Mouse (Mus musculus) neural tube, embryonic 10.5 days (tissue): ENCODE data around the gene Gm4894.

ENCODE experiments used
- DNase-seq: peaks from one replicate; pipeline ENCODE4 v3.0.0-alpha.2; 2017; ENCODE audit warnings: low spot score; ENCODE audit errors: extremely low spot score

The Gm4894 gene

DNA sequence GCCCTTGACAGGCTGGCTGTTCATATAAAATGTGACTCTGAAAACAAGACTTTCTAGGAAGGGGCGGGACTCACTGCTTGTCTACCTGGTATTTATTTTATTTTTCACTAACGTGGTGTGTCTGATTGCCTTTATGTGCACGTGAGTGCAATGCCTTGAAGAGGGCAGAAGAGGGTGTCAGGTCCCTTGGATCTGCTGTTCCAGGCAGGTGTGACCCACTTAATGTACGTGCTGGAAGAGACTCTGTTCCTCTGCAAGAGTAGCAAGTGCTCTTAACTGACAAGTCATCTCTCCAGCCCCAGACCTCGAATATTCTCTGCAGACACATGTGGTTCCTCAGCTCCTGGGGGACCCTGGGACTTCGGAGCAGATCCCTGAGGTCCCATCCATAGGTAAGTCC is at the start of gene Gm4894:
Gene Gm4894 (plus strand): TSS at position 301 of the 400 bp plus-strand sequence.
- DNase-seq = no peak

DNA sequence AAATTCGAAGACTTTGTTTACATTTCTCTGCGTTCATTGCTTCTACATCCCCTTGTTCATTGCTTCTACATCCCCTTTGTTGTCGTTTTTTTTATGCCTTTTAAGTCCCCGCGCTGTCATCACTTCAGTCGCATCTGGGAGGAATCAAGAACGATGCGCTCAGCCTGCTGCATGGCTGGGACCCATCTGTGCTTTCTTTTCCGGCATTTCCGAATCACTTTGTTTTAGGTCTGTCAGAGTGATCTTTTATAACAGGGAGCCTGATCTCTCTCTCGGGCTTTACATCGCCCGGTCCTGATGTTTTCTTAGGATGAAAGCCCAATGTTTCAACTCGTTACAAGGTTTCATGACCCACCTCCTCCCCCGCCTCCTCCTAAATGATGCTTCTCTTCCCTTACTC is 44.0 kb upstream of the Gm4894 start:
- DNase-seq = peak; percentile 49

- no peak for DNase-seq
Observed at GRCm38 (mm10) chr9:49211493-49211892, 38.8 kb upstream of the Gm4894 start.

DNA sequence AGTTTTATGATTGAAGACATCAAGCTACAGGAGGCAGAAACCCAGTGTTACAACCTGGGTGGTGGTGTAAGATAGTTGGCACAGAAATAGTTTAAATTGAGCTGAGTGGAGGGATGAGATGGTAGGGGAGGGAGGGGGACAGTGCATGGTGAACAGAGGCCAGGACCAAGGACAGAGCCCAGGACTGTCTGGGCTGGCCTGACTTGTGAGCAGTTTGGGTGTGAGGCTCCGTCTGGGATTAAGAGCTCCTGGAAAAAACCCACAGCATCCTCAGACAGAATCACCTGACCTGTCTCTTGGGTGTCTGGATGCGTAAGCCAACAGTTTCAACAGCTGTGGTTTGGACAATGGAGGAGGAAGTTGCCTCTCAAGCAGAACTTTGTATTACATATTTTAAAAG is 35.6 kb upstream of the Gm4894 start:
- no peak for DNase-seq

- DNase-seq = no peak
Observed at GRCm38 (mm10) chr9:49217626-49218607, 32.4 kb upstream of the Gm4894 start.

- no peak for DNase-seq
Observed at GRCm38 (mm10) chr9:49224488-49224887, 25.8 kb upstream of the Gm4894 start.

DNA sequence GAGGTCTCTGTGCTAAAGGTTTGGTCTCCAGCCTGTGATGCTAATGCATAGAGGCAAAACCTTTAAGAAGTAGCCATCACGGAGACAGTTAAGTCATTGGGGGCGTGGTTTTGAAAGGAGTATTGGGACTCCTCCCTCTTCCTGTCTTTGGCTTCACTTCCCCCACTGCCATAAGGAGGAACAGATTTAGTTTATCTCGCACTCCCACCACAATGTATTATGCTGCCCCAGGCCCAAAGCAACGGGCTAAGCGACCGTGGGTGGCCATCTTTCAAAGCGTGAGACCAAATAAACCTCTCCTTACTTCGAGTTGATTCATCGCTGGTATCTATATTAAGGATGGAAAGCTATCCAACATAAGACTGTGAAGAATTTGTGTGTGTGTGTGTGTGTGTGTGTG is 22.9 kb upstream of the Gm4894 start:
- DNase-seq = no peak

DNA sequence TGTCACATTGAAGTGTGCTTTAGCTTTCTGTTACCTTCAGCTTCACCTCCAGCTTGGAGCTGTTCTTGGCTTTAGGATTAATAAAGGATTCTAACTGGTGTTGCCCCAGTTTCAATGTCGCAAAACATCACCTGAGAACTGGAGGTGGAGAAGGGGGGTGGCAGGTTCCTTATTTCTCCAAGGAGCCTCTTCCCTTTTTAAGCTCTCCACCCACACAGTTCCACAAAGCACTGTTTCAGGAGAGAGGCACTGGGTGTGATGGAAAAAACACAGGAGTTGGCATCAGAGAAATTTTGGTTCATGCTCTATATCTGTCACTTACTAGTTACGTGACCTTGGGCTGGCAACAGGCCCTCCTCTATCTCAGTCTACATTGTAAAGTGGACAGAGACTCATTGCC is 21.3 kb upstream of the Gm4894 start:
- no peak for DNase-seq

GRCm38 (mm10) chr9:49246839-49247238 is 3.5 kb upstream of the Gm4894 start:
- DNase-seq = peak; percentile 34

- no peak for DNase-seq
Observed at GRCm38 (mm10) chr9:49268949-49269348, 18.6 kb downstream of the Gm4894 start.

GRCm38 (mm10) chr9:49273566-49273965 is 23.2 kb downstream of the Gm4894 start:
- DNase-seq = no peak

- DNase-seq = no peak
Observed at GRCm38 (mm10) chr9:49275976-49276375, 25.6 kb downstream of the Gm4894 start.

GRCm38 (mm10) chr9:49276542-49277334 is 26.4 kb downstream of the Gm4894 start:
- no peak for DNase-seq

DNA sequence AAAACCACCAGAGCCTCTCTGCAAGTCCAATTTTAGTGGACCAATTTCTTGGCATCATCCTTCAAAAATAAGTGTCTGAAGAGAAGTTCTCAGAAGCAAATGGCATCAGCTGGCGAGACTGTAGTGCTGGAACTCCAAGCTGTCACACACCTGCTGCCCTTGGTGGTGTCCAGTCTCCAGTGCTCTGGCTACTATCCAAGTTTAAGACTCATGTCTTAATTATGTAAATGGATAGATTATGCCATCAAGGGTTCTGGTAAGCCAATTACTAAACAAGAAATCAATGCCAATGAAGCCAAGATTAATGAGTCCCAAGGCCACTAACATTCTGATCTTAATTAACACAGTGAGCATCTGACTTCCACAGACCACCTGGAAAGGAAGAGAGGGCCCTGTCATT is 44.8 kb downstream of the Gm4894 start:
- no peak for DNase-seq

DNA sequence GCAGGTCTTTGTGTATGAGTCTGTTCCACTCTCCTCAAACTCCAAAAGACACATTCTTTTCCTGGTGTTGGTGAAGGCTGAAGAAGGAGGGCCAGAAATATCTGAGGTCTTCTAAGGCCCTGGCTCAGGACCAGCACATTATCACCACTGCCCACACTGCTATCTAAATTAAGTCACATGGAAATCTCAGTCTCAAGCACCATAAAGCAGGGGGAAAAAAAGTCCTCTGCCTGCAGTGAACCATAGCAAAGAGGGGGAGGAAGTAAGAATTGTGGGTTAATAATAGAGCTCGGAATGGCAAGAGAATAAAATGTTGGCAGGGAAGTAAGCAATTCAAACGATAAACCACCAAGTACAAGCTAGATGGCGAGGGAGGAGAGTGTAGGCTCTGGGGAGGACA is 57.2 kb downstream of the Gm4894 start:
- DNase-seq = no peak

DNA sequence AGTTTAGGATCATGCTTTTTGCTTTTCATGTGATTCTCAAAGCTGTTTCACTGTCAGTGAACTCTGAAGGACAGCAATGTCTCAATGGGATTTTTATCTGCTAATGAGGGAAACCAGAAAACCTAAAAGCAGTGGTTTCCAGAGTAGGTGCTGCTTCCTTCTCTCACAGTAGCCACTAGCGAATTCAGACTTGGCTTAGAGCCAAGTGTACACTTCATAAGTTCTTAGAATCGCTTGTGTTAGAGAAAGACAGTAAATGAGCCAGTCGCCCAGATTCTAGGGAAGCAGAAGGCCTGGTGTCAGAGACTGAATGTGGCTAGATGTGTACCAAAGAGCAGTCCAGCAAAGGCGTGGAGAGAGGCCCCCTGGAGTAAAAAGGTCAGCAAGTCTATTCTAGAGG is 60.5 kb downstream of the Gm4894 start:
- DNase-seq = no peak

DNA sequence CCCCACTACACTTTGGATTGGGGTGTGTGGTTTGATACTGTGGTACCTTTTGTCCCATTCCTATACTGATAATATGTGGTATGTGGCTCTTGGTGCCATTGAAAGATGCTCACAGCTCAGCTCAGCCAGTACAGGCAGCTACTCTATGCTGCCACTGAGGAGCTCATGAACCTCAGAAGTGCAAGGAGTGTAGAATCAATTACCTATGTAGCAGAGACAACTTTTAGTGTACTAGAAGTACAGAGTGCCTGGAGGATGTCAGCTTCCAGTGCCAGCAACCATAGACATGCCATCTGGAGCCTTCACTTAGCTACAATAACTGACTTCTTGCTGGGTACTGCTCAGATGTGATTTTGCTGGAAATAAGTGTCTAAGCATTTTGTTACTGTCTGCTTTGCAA is 68.3 kb downstream of the Gm4894 start:
- DNase-seq = no peak
